Mouse (Mus musculus): ENCODE measurements around the gene Slc9a3. TPM values are rescaled to one million over a fixed set of nuclear protein-coding genes. Genes with fewer than 3 reads are reported as not detected.
A peak's percentile ranks its signal among the peaks of the same experiment; 100 is the strongest.

Slc9a3 gene
- polyA plus RNA-seq, 1 experiment from 2014 or later, result not detected

DNA sequence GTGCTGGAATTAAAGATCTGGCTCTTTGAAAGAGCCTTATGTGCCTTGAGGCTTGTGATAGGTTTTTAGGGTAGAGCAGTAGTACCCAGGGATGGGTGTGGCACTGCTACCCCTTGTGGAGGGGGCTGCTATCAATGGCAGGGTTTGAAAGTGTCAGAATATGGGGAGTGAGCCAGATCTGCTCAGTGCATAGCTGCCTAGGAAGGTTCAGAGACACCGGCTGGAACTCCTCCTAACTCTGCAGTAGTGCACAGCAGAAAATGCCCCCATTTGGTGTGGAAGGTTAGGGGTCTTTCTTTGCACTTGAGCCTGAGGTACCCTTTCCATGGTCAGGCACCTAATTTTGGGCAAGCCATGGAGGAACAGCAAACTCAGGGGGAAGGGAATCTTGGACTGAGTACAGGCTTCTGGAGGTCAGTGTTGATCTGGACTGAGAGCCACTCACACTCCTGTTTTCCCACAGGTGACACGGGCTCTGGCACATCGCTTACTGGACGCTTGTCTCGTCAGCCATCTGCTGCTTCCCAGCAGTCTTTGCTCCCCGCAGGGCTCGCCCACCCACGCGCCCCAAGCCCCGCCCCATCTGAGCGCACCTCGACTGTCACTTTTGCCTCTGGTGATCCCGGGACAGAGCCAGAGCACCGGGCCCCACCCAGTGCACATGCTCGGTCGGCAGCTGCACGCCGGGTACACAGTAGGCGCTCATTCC, 45.2 kb downstream of the Slc9a3 start:
- Histone ChIP-seq H3K36me3 (peaks cover 22% of the 10 kb centered on the region), H3K9me3 (no peaks in the 10 kb centered on the region), H3K4me1 (peaks cover 10% of the 10 kb centered on the region; the same call in 1 of the 2 replicates), H3K4me3 (peak overlapping the region; percentile 56), H3K4me2 (replicated peaks) (peak overlapping the region; percentile 79), H3K9ac (peak overlapping the region; percentile 72), H3K27ac (no peak overlapping the region), H3K27me3 (no peaks in the 10 kb centered on the region)
- 12% methylated on average over 16 of the region's 19 CpGs for WGBS
- peak; percentile 72 for ATAC-seq (ENCODE audit: low FRiP score, low read depth)

DNA sequence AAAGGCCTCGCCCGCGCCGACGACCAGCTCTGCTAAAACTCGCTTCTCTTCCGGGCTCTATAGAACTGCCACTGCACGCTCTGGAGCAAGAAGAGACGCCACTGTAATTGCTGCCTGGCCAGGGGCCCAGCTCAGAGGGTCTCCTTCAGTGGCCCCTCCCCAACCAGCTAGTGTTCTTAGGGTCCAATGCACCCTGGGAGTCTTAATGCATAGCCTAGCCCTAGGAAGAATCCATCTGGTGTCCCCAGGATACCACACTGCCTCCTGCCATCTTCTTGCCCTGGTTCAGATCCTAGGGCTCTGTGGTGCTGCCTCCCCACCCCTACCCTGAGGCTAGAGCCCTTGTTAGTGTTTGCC, 45.8 kb downstream of the Slc9a3 start:
- ATAC-seq (ENCODE audit: low FRiP score, low read depth), result peak; percentile 63
- Histone ChIP-seq H3K9ac (peak overlapping the region; percentile 72), H3K4me2 (replicated peaks) (peak overlapping the region; percentile 79), H3K27ac (no peak overlapping the region), H3K36me3 (peaks cover 27% of the 10 kb centered on the region), H3K9me3 (no peaks in the 10 kb centered on the region), H3K4me3 (peak overlapping the region; percentile 56), H3K27me3 (no peaks in the 10 kb centered on the region), H3K4me1 (peaks cover 10% of the 10 kb centered on the region; the same call in 1 of the 2 replicates)
- 4% methylated on average over 9 of the region's 9 CpGs for WGBS

DNA sequence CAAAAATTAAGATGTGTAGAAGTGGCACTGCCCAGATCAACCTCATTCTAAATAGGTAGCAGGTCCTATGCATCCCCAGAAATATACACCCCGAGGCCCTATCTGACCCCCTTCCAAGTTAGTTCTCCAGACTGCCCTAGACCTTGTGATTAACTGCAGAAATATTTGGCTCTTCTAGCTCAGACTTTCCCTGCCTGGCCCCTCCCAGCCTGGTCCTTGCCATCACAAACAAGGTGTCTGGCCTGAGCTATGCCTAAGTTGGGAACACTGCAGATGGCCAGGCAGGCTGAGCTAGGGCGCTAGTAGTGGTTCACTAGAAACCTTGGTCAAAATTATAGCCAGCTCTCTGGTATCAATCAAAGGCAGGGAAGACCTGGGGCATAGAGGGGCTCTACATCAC, 46.2 kb downstream of the Slc9a3 start:
- Histone ChIP-seq H3K27ac (no peak overlapping the region), H3K4me3 (peak overlapping the region; percentile 56; the same call in 1 of the 2 replicates), H3K36me3 (peaks cover 31% of the 10 kb centered on the region), H3K27me3 (no peaks in the 10 kb centered on the region), H3K9me3 (no peaks in the 10 kb centered on the region), H3K4me2 (replicated peaks) (no peak overlapping the region), H3K9ac (no peak overlapping the region), H3K4me1 (peaks cover 10% of the 10 kb centered on the region; the same call in 1 of the 2 replicates)
- WGBS, result 79% methylated on average over 2 of the region's 2 CpGs
- ATAC-seq (ENCODE audit: low FRiP score, low read depth), result no peak

DNA sequence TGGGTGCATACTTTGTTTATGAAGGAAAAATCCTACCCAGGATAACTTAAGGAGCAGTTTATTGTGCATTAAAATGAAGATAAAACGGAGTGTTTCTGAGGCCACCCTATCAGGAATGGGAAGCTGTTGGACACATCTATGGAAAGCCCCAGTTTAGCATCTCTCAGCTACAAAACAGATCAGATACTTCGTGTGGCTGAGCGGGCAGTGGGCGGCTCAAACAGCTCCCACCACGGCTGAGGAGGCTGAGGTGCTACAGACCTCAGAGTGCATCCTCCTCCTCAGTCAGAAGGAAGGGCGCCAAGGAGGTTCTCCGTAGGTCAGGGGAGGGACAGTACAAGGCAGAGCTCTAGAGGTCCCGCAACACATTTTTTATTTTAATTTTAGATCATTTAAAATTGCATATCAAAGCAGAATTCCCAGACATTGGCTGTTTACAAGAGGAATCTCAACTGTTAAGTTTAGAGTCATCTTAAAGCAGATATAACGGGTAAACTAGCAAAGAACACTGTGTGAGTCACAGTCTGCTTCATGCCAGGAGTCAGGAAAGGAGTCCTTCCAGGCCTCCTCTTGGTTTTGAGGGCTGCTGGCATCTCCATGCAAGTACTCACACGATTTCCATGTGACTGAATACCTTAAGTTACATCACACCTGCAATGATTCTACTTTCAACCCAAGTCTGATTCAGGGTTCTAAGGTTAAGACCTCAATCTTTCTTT, 48.3 kb downstream of the Slc9a3 start:
- peaks cover 10% of the 10 kb centered on the region; the same call in 1 of the 2 replicates for H3K4me1 ChIP-seq
- no peak overlapping the region for H3K27ac ChIP-seq
- H3K4me3 ChIP-seq, result no peak overlapping the region
- no peak overlapping the region for H3K9ac ChIP-seq
- H3K4me2 ChIP-seq (replicated peaks), result no peak overlapping the region
- no peaks in the 10 kb centered on the region for H3K9me3 ChIP-seq
- ATAC-seq (ENCODE audit: low FRiP score, low read depth), result no peak
- WGBS, result 80% methylated on average over 10 of the region's 10 CpGs
- peaks cover 52% of the 10 kb centered on the region for H3K36me3 ChIP-seq
- no peaks in the 10 kb centered on the region for H3K27me3 ChIP-seq

DNA sequence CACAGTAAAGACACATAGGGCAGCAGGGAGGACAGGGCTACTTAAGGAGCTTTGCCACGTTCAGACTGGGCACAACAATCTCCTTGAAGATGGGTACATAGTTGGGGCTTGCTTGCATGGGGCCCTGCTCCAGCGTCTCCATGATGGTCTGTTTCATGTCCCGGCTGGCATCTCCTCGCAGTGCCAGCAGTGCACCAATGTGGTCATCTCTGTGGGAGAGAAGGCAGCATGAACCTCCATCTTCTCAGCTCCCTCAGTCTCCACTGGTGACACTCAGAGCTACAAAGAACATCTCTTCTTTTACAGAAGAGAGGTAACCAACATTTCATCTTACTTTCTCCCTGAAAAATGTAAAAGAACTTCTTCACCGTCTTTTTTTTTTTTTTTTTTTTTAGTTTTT, 50.8 kb downstream of the Slc9a3 start:
- no peak overlapping the region for H3K27ac ChIP-seq
- H3K36me3 ChIP-seq, result peaks cover 66% of the 10 kb centered on the region

DNA sequence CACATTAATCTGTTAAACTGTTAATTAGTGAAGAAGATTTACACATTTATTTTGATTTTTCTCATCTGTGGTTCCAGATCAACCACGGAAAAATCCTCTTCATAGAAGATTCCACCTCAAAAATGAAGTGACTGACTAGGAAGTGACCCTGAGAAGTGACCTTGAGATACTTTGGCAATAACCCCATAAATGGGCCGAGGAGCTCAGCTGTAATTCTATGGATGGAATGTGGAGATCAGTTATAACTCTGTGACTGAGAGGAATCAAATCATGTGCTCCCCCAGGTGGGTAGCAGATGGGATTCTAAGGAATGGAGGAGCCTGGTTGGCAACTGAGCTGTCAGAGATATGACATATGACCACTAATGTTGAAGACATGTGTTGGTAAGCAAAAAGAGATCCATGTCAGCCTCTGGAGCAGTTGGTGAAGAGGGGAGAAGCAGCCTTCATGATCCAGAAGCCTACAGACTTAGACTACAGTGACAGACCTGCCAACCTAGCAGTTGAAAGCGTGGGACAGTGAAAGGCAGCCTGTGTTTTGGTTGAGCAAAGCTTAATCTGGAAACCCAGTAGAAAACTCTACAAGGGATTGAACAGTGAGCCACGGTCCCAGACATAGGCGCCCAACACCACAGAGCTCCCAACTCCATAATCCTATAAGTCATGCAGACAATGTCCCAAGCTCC, 61.9 kb downstream of the Slc9a3 start:
- Histone ChIP-seq H3K9me3 (no peaks in the 10 kb centered on the region), H3K4me1 (no peaks in the 10 kb centered on the region), H3K9ac (no peak overlapping the region), H3K36me3 (peaks cover 68% of the 10 kb centered on the region), H3K27ac (no peak overlapping the region), H3K27me3 (no peaks in the 10 kb centered on the region), H3K4me3 (no peak overlapping the region), H3K4me2 (replicated peaks) (no peak overlapping the region)
- 91% methylated on average over 5 of the region's 5 CpGs for WGBS
- no peak for ATAC-seq (ENCODE audit: low FRiP score, low read depth)

More for the DNA sequence above, 50.8 kb downstream of the Slc9a3 start:
- H3K9me3 ChIP-seq, result no peaks in the 10 kb centered on the region
- no peak overlapping the region for H3K4me3 ChIP-seq
- no peaks in the 10 kb centered on the region for H3K27me3 ChIP-seq
- H3K4me2 ChIP-seq (replicated peaks), result no peak overlapping the region
- H3K4me1 ChIP-seq, result peaks cover 2% of the 10 kb centered on the region; the same call in 1 of the 2 replicates
- 95% methylated on average over 5 of the region's 5 CpGs for WGBS
- ATAC-seq (ENCODE audit: low FRiP score, low read depth), result no peak
- H3K9ac ChIP-seq, result no peak overlapping the region

DNA sequence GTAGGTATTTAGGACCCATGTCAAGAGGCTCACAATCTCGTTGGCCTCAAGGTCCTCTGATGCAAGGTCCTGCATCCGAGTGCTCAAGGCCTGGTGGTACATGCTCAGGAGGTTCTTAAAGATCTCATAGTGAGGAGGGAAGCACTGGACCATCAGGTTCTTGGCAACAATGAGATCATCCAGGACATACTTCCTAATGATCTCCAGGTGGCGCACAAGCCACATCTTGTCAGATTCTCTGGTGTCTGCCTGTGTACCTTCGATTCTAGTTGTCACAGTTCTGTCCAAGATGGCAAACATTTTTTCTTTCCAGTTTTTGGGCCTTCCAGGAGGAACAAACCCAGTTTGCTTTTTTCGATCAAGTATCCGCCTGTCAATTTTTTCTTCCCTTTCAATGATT, 71.4 kb downstream of the Slc9a3 start:
- Histone ChIP-seq H3K4me3 (no peak overlapping the region), H3K27me3 (no peaks in the 10 kb centered on the region), H3K9ac (no peak overlapping the region), H3K4me2 (replicated peaks) (no peak overlapping the region), H3K36me3 (peaks cover 68% of the 10 kb centered on the region), H3K4me1 (no peaks in the 10 kb centered on the region), H3K9me3 (no peaks in the 10 kb centered on the region), H3K27ac (no peak overlapping the region)
- WGBS, result 82% methylated on average over 6 of the region's 6 CpGs
- ATAC-seq (ENCODE audit: low FRiP score, low read depth), result no peak

DNA sequence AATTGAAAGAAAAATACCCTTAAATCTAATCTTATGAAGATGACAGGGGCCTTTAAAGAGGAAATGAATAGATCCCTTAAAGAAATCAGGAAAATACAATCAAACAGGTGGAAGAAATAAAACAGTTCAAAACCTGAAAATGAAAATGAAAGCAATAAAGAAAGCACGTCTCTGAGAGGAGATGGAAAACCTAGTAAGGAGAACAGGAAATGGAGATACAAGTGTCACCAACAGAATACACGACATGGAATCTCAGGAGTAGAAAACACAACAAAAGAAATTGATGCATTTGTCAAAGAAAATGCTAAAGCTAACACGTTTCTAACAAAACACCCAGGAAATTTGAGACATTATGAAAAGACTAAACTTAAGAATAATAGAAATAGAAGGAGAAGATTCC, 75.2 kb downstream of the Slc9a3 start:
- Histone ChIP-seq H3K27ac (no peak overlapping the region), H3K4me2 (replicated peaks) (no peak overlapping the region), H3K27me3 (no peaks in the 10 kb centered on the region), H3K36me3 (peaks cover 54% of the 10 kb centered on the region), H3K4me3 (no peak overlapping the region), H3K9me3 (no peaks in the 10 kb centered on the region), H3K4me1 (no peaks in the 10 kb centered on the region), H3K9ac (no peak overlapping the region)
- WGBS, result 89% methylated on average over 3 of the region's 3 CpGs
- ATAC-seq (ENCODE audit: low FRiP score, low read depth), result no peak

DNA sequence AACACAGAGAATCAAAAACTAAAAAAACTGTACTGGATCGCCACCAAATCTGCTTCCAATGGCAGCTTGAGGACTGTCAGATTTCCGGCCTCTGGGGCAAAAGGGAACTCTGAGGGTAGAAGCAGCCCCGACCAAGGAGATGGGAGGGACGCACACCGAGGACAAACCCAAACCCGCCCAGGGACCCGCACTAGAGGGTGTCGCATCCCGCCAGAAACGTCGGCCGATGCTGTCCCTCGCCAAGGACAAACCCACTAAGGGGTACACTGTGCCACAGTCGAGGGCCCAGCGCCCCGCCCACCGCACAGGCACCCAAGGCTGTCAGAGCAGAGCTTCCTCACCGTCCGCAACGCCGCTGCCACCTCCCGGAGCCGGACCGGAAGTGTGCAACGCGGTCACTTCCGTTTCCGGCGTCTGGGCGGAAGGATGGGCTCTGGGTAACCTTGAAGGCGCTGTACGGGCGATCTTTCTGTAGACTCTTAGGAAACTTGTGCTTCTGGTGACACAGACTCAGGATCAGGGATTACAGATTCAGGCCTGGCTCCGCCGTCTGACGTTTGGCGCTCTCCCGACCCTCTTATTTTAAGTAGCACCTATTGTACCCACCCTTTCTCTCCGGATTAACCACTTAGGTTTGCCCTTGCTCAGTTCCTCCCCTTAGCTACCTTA, 87.2 kb downstream of the Slc9a3 start, which contains the start of gene Exoc3:
Gene Exoc3, minus strand, starts transcription at position 416 of the 669 bp plus-strand sequence.
- WGBS, result under 1% methylated on average over 39 of the region's 39 CpGs
- no peaks in the 10 kb centered on the region for H3K27me3 ChIP-seq
- H3K9ac ChIP-seq, result peak within 1 kb of the TSS; percentile 84
- peaks cover 19% of the 10 kb centered on the region for H3K4me1 ChIP-seq
- H3K36me3 ChIP-seq, result peaks cover 24% of the 10 kb centered on the region
- ATAC-seq (ENCODE audit: low FRiP score, low read depth), result peak; percentile 98
- peak within 1 kb of the TSS; percentile 77 for H3K4me2 ChIP-seq (replicated peaks)
- peak within 1 kb of the TSS; percentile 81 for H3K4me3 ChIP-seq
- H3K9me3 ChIP-seq, result no peaks in the 10 kb centered on the region
- H3K27ac ChIP-seq, result peak within 1 kb of the TSS; percentile 87

DNA sequence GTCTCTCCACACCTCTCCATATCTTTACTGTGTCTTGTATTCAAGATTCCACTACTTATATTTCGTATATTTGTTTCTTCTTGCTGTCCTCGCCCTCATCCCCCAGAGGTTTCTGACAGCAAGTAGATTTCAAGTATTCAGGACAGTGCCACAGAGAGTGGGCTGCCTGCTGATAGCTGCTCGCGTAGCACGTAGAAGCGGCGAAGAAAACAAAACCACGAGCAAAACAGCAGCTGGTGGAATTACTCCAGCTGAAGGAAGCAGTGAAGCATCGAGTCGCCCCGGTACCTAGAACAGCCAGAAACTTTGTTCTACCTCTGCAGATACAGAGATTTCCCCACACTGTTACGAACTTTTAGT, 87.7 kb downstream of the Slc9a3 start:
- 17% methylated on average over 12 of the region's 12 CpGs for WGBS
- peak; percentile 34; the same call in 1 of the 2 replicates for ATAC-seq (ENCODE audit: low FRiP score, low read depth)
- Histone ChIP-seq H3K9ac (peak overlapping the region; percentile 84), H3K4me1 (peaks cover 19% of the 10 kb centered on the region), H3K4me3 (peak overlapping the region; percentile 81), H3K27me3 (no peaks in the 10 kb centered on the region), H3K9me3 (no peaks in the 10 kb centered on the region), H3K27ac (peak overlapping the region; percentile 87), H3K36me3 (peaks cover 18% of the 10 kb centered on the region), H3K4me2 (replicated peaks) (peak overlapping the region; percentile 77)

DNA sequence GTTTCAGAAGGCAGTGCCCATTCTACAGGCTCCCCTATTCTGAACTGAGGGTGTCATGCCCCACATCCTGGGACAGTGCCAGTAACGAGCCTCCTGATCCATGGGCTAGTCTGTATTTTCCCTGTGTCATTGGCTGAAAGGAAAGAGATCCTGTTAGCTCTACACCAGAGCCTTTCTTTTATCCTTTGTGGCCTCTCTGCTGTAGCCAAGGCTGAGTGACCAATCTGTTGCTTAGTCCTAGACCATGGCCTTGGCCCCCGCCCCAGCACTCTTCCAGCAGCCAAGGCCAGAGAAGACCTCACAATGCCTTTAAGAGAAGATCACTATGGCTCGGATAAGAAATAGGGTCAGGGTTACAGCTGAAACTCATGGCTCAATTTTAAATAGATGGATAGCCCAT, 97.2 kb downstream of the Slc9a3 start:
- ATAC-seq (ENCODE audit: low FRiP score, low read depth), result no peak
- no peaks in the 10 kb centered on the region for H3K4me1 ChIP-seq

More for the DNA sequence above, 97.2 kb downstream of the Slc9a3 start:
- H3K9ac ChIP-seq, result no peak overlapping the region
- H3K27ac ChIP-seq, result no peak overlapping the region
- H3K4me2 ChIP-seq (replicated peaks), result no peak overlapping the region
- no peaks in the 10 kb centered on the region for H3K27me3 ChIP-seq
- 76% methylated on average over 3 of the region's 3 CpGs for WGBS
- H3K9me3 ChIP-seq, result no peaks in the 10 kb centered on the region
- no peaks in the 10 kb centered on the region for H3K36me3 ChIP-seq
- no peak overlapping the region for H3K4me3 ChIP-seq
